Mouse (Mus musculus) embryonic facial prominence, embryonic 14.5 days (tissue): Measurements from ENCODE around the gene 9330159F19Rik. TPM values are rescaled to one million over a fixed set of nuclear protein-coding genes. Genes with fewer than 3 reads are reported as not detected.

Experiments used
- ATAC-seq: fragments of 200-750 bp; cut with Nextera tagmentation; 2 replicates; pipeline ENCODE4 v1.8.0; 2017; ENCODE audit warnings: low read depth, moderate number of reproducible peaks, moderate TSS enrichment
- DNase-seq: peaks from one replicate; pipeline ENCODE4 v3.0.0-alpha.2; 2015; ENCODE audit warnings: low spot score
- H3K27ac ChIP-seq: fragments of 300-500 bp; sonication (generic); replicated peaks from 2 replicates; pipeline ENCODE4 v1.5.1; 2014; ENCODE audit warnings: low read depth, mild to moderate bottlenecking, low read length, moderate library complexity
- H3K27me3 ChIP-seq: fragments of 300-500 bp; sonication (generic); replicated peaks from 2 replicates; pipeline ENCODE4 v1.6.1; 2014; ENCODE audit warnings: low read length; ENCODE audit not compliant: control insufficient read depth, insufficient read depth
- H3K36me3 ChIP-seq: fragments of 300-500 bp; sonication (generic); 2 replicates; pipeline ENCODE4 v1.6.1; 2014; ENCODE audit warnings: low read length, mixed read lengths; ENCODE audit not compliant: control insufficient read depth, insufficient read depth
- H3K4me1 ChIP-seq: fragments of 300-500 bp; sonication (generic); 2 replicates; pipeline ENCODE4 v1.6.1; 2014; ENCODE audit warnings: antibody characterized with exemption, low read length; ENCODE audit not compliant: control insufficient read depth, insufficient read depth
- H3K4me2 ChIP-seq: fragments of 300-500 bp; sonication (generic); 2 replicates; pipeline ENCODE4 v1.6.1; 2014; ENCODE audit warnings: low read depth, mild to moderate bottlenecking, low read length, moderate library complexity, mixed read lengths
- H3K4me3 ChIP-seq: fragments of 300-500 bp; sonication (generic); 2 replicates; pipeline ENCODE4 v1.5.1; 2014; ENCODE audit warnings: low read depth, mild to moderate bottlenecking, low read length
- H3K9ac ChIP-seq: fragments of 300-500 bp; sonication (generic); 2 replicates; pipeline ENCODE4 v1.6.1; 2014; ENCODE audit warnings: low read depth, mild to moderate bottlenecking, low read length, moderate library complexity, mixed read lengths
- H3K9me3 ChIP-seq: fragments of 300-500 bp; sonication (generic); 2 replicates; pipeline ENCODE4 v1.6.1; 2016; ENCODE audit warnings: low read length; ENCODE audit not compliant: control insufficient read depth
- WGBS: fragments of 180-500 bp; shearing (Covaris S2); extraction: QIAGEN DNeasy Blood & Tissue Kit; methylation state at CpG from one replicate; pipeline ENCODE4 v1.1.7; 2014; 5-methylcytosine and 5-hydroxymethylcytosine counted together
- polyA plus RNA-seq: library from polyadenylated mRNA; unstranded; fragments of >200 nt; fragmentation: Nextera tagmentation; extraction: Ambion mirVana; gene quantifications from 2 replicates; pipeline ENCODE4 v1.2.1, GENCODE M21; 2014

Gene 9330159F19Rik
- 1.9 and 2.2 TPM in 2 replicates for polyA plus RNA-seq

DNA sequence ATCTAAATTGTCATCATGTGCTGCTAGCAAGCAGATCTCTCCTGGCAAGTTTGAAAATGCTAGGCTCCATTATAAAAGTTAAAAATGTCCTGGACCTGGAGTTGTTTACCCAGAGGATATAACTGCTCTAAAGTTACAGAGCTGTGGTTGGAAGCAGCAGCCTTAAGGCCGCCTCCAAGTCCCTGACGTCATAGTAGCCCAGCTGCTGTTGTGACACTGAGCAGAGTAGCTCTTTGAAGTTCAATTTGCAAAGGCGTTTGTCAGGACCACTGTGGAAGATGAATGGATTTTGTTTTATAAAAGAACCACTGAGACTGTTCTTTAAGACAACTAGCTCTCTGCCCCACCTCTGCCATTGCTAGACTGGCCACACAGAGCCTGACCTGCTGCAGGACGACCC lies at the start of gene 9330159F19Rik:
Gene 9330159F19Rik, plus strand, starts transcription at position 154 of the 400 bp plus-strand sequence.
- H3K27ac ChIP-seq: peak within 1 kb of the TSS; percentile 53; the same call in 1 of the 2 replicates
- H3K9me3 ChIP-seq: no peaks in the 10 kb centered on the region
- no peak within 1 kb of the TSS for H3K9ac ChIP-seq
- no peaks in the 10 kb centered on the region for H3K4me1 ChIP-seq
- DNase-seq (peak; percentile 88), ATAC-seq (peak; percentile 94)
- no peaks in the 10 kb centered on the region for H3K36me3 ChIP-seq
- no peak within 1 kb of the TSS; the same call in 1 of the 2 replicates for H3K4me3 ChIP-seq
- H3K4me2 ChIP-seq: peak within 1 kb of the TSS; percentile 14; the same call in 1 of the 2 replicates
- no peaks in the 10 kb centered on the region for H3K27me3 ChIP-seq
- WGBS: 4% methylated on average over 4 of the region's 4 CpGs

DNA sequence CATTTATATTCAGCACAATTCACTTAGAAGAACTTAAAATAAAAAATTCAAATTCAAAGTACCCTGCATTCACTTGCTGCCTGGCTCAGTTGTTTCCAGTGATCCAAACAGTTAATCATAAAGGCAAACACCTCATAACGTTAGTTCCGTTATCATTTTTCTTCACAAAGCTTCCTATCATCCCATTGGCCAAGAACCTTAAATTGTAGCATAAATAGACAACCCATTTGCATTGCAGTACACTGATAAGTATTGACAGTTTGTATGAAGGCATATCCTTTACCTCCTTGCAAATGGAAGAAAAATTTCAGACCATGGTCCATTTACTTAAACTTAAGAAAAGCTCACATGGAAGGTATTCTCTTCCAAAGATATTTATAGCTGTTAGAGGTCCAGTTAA lies 49.7 kb upstream of the 9330159F19Rik start:
- ATAC-seq (no peak), DNase-seq (no peak)
- Histone ChIP-seq H3K4me2 (no peak overlapping the region), H3K27me3 (no peaks in the 10 kb centered on the region), H3K36me3 (no peaks in the 10 kb centered on the region), H3K27ac (no peak overlapping the region), H3K4me1 (no peaks in the 10 kb centered on the region), H3K9ac (no peak overlapping the region), H3K9me3 (no peaks in the 10 kb centered on the region), H3K4me3 (no peak overlapping the region)
- 82% methylated on average over 2 of the region's 2 CpGs for WGBS

DNA sequence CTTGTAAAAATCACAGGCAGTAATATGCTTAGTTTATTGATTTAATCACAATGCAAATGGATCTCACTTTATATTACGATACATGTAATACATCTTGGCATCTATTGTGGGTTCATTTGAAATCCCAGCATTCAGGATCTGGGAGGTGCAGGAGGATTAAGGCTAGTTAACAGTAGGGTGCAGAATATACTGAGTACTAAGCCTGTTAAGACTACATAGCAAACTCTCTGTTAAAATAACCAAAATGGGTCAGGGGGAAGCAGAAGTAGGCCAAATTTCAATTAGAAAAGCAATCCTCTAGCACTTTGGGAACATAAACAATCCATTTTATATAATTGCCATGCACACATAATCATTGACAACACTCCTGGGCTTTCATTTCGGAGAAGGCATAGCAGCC lies 37.6 kb upstream of the 9330159F19Rik start:
- Histone ChIP-seq H3K27me3 (no peaks in the 10 kb centered on the region), H3K36me3 (no peaks in the 10 kb centered on the region), H3K4me2 (no peak overlapping the region), H3K4me3 (no peak overlapping the region), H3K9ac (no peak overlapping the region), H3K27ac (no peak overlapping the region), H3K9me3 (0 out of 2 replicates have a peak, but pooled peaks cover 7% of the 10 kb centered on the region), H3K4me1 (no peaks in the 10 kb centered on the region)
- ATAC-seq: no peak
- WGBS: 78% methylated on average over 2 of the region's 2 CpGs
- no peak for DNase-seq

DNA sequence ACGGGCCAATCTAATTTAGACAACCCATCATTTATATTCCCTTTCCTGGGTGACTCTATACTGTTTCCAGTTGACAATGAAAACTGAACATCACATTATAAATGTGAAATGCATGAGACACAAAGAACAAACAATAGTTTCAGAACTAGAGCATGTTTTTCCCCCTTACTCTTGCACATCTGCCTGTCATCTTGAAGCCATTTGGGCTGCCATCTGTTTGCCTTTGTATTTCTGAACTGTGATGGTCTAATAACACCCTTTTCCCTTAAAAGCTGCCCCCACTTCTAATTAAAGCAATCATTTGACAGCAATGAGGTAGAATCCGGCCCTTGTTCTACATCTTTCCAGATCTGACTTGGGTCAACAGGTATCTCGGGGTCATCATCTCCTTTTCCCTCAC lies 35.8 kb upstream of the 9330159F19Rik start:
- no peak for ATAC-seq
- H3K9ac ChIP-seq: no peak overlapping the region

DNA sequence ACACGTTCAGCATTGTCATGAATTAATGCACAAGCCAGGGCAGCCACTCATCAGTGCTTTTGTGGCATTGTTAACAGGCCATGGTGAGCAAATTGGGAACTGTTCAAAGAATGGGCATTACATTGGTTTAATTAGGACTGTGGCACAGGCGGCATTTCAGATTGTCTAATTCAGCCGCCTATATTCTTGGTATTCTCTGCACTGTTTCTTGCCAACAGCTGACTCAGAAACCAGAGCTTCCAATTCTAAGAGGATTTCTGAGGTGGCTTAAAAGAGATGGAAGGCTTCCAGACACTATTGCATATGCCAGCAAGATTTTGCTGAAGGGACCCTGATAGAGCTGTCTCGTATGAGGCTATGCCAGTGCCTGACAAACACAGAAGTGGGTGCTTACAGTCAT lies 34.5 kb upstream of the 9330159F19Rik start:
- ATAC-seq: no peak

More for the DNA sequence above, 35.8 kb upstream of the 9330159F19Rik start:
- H3K27me3 ChIP-seq: no peaks in the 10 kb centered on the region
- no peak overlapping the region for H3K4me2 ChIP-seq
- no peak overlapping the region for H3K27ac ChIP-seq
- DNase-seq: no peak
- no peaks in the 10 kb centered on the region for H3K4me1 ChIP-seq
- H3K9me3 ChIP-seq: 0 out of 2 replicates have a peak, but pooled peaks cover 7% of the 10 kb centered on the region
- no peak overlapping the region for H3K4me3 ChIP-seq
- 51% methylated on average over 3 of the region's 3 CpGs for WGBS
- H3K36me3 ChIP-seq: no peaks in the 10 kb centered on the region

DNA sequence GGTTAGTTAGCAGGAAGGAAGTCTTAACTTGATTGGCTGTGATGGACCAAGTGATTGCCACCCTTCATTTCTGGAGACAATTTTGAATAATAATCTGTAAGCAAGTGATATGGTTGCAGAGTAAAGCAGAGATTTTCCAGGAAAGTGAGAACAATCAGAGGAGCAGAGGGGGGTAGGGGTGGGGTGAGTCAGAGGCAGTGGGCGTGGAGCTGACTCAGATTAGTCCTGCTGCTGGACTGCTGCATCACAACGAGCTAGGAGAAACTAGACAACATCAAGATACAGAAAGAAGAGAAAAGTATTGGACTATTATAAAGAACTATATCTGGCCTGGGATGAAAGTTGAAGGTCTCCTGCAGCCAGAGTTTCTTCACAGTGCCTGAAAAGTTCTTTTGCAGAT lies 33.4 kb upstream of the 9330159F19Rik start:
- H3K4me2 ChIP-seq: no peak overlapping the region
- no peak for ATAC-seq
- H3K27ac ChIP-seq: no peak overlapping the region
- H3K4me1 ChIP-seq: no peaks in the 10 kb centered on the region
- no peak overlapping the region for H3K4me3 ChIP-seq
- no peaks in the 10 kb centered on the region for H3K27me3 ChIP-seq
- no peak overlapping the region for H3K9ac ChIP-seq
- no peaks in the 10 kb centered on the region for H3K36me3 ChIP-seq
- no peak for DNase-seq
- WGBS: 30% methylated on average over 2 of the region's 2 CpGs
- no peaks in the 10 kb centered on the region for H3K9me3 ChIP-seq

More for the DNA sequence above, 34.5 kb upstream of the 9330159F19Rik start:
- H3K4me2 ChIP-seq: no peak overlapping the region
- H3K9ac ChIP-seq: no peak overlapping the region
- H3K4me1 ChIP-seq: no peaks in the 10 kb centered on the region
- no peaks in the 10 kb centered on the region for H3K9me3 ChIP-seq
- no peak overlapping the region for H3K4me3 ChIP-seq
- 78% methylated on average over 4 of the region's 4 CpGs for WGBS
- DNase-seq: no peak
- H3K36me3 ChIP-seq: no peaks in the 10 kb centered on the region
- no peak overlapping the region for H3K27ac ChIP-seq
- no peaks in the 10 kb centered on the region for H3K27me3 ChIP-seq

DNA sequence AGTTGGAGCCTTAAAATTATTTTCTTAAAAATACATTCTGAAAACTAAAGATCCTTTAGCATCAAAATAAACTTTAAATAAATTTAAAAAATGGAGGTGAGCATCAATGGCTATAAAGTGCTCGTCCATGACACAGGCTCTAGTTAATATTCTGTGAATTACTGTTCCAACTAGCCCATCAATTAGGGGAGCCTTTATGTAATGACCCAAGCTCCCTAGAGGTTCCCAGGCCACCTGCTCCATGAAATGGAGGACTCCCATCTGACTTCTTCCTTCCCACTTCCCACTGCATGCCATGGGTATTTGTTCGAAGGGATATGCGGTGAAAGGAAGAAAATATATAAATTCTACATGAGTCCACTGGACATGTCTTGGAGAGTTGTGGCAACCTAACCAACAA lies 31.2 kb upstream of the 9330159F19Rik start:
- Histone ChIP-seq H3K36me3 (no peaks in the 10 kb centered on the region), H3K4me2 (no peak overlapping the region), H3K27ac (no peak overlapping the region), H3K4me3 (no peak overlapping the region), H3K27me3 (no peaks in the 10 kb centered on the region), H3K4me1 (no peaks in the 10 kb centered on the region), H3K9me3 (no peaks in the 10 kb centered on the region), H3K9ac (no peak overlapping the region)
- ATAC-seq (peak; percentile 74; the same call in 1 of the 2 replicates), DNase-seq (peak; percentile 12)
- 89% methylated on average over 3 of the region's 3 CpGs for WGBS

DNA sequence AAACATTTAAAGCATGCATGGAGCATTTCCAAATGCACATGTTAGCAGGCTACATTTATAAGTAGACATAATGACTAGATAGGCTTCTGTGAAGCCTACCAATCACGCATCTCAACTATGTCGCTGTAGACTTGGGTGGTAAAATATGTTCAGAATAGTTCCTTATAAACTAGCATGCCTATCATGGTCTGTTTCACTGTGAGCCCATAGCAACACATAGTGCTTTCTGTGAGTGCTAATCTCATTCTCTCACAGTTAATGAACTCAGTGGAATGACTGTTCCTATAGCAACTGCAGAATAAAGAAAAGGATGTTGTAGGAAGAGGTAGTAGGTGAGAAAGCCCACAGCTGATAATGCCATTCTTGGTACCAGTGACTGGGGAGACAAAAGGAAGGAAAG lies 30.4 kb upstream of the 9330159F19Rik start:
- 87% methylated on average over 2 of the region's 2 CpGs for WGBS
- H3K9me3 ChIP-seq: no peaks in the 10 kb centered on the region
- no peak overlapping the region for H3K4me2 ChIP-seq
- H3K4me1 ChIP-seq: no peaks in the 10 kb centered on the region
- no peak overlapping the region for H3K27ac ChIP-seq
- no peak for DNase-seq
- ATAC-seq: no peak
- no peak overlapping the region for H3K9ac ChIP-seq
- no peaks in the 10 kb centered on the region for H3K36me3 ChIP-seq
- no peak overlapping the region for H3K4me3 ChIP-seq
- H3K27me3 ChIP-seq: no peaks in the 10 kb centered on the region

DNA sequence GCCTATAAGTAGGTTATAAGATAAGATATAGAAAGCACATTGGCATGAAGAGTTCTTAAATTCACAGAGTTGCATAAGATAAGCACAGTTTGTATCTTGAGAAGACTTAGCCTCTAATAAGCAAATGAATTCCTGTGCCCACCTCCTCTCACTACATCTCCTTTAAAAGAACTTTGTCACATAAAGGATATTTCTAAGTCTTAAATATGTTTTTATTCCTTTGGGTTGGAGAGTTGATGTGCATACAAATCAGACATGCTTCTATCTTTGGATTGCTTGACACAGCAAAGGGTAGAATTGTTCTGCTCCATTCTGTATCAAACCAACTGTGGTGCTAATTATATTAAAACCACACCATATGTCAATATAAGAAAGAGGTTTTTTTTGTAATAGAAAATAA lies 17.6 kb upstream of the 9330159F19Rik start:
- no peaks in the 10 kb centered on the region for H3K4me1 ChIP-seq
- H3K4me3 ChIP-seq: no peak overlapping the region
- H3K9me3 ChIP-seq: no peaks in the 10 kb centered on the region
- no peak overlapping the region for H3K9ac ChIP-seq
- no peak for ATAC-seq
- no peak for DNase-seq
- H3K36me3 ChIP-seq: no peaks in the 10 kb centered on the region; the same call in 1 of the 2 replicates
- H3K27me3 ChIP-seq: no peaks in the 10 kb centered on the region
- H3K27ac ChIP-seq: no peak overlapping the region
- no peak overlapping the region for H3K4me2 ChIP-seq
